Mouse (Mus musculus) CD4-positive naive resting alpha-beta T cell, adult 76 days (primary cell): ENCODE data around the gene Ifna1. TPM values are rescaled to one million over a fixed set of nuclear protein-coding genes. Genes with fewer than 3 reads are reported as not detected.

Experiments used
- total RNA-seq: library from RNA; stranded (reverse); gene quantifications from one replicate; pipeline ENCODE4 v1.2.4, GENCODE M21; 2023

The Ifna1 gene
- total RNA-seq = not detected

DNA sequence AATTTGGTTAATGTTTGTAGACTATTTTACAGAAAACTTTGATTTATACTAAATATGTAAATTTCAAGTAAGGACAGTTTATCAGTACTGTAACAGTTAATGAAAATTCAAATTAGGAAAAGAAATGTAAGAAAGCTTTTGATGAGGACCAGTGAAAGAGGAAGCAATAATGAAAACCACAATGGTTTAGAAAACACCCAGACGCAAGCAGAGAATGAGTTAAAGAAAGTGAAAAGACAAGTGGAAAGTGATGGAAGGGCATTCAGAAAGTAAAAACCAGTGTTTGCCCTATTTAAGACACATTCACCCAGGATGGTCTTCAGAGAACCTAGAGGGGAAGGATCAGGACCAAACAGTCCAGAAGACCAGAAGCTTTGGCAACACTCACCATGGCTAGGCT is at the start of gene Ifna1:
Gene Ifna1 (plus strand): TSS at position 390 of the 400 bp plus-strand sequence.

DNA sequence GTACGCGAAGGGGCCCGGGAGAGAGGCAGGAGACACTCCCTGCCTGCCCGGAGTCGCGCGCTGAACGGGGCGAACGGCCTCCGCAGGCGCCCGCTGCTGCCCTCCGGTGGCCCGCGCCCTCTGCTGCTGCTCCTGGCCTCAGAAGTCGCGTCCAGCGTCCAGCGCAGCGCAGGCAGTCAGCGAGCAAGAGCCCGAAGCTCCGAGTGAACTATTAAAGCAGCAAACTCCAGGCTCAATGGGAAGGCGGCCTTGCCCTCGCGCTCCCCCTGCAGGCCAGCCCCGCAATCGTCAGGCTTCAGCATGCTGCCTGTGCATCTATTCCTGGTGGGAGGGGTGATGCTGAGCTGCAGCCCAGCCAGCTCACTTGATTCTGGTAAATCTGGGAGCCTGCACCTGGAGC is 46.9 kb upstream of the Ifna1 start, which contains the start of gene Gm13287:
Gene Gm13287 (plus strand): TSS at position 301 of the 400 bp plus-strand sequence.

DNA sequence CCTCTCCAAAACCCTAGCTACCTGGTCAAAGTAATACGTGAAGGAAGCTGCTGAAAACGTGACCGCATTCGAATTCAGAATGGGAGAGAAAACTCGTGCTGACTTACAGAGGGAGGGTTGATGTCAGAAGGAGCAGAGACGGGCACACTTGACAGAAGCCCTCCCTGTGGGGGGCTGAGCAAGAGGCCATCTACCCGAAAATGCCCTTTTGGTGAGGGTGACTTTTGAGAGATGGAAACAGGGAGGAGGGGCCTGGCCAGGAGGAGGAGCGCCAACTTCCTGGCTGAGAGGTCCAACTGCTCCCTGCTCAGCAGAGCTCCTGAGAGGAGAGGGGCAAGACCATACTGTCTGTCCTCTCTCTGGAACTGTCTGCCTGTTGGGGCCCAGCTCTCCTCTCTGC is 44.7 kb upstream of the Ifna1 start, which contains the start of gene Gm13288:
Gene Gm13288 (plus strand): TSS at position 301 of the 400 bp plus-strand sequence.

DNA sequence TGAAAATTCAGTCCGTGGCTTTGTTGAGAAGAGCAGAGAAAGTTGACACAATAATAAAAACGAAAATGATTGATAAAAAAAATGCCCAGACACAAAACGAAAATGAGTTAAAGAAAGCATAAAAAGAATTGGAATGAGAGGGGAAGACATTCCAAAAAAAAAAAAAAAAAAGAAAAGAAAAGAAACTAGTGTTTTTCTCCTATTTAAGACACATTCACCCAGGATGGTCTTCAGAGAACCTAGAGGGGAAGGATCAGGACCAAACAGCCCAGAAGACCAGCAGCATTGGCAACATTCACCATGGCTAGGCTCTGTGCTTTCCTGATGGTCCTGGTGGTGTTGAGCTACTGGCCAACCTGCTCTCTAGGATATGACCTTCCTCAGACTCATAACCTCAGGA is 34.0 kb upstream of the Ifna1 start, which contains the start of gene Ifna7:
Gene Ifna7 (plus strand): TSS at position 301 of the 400 bp plus-strand sequence.

DNA sequence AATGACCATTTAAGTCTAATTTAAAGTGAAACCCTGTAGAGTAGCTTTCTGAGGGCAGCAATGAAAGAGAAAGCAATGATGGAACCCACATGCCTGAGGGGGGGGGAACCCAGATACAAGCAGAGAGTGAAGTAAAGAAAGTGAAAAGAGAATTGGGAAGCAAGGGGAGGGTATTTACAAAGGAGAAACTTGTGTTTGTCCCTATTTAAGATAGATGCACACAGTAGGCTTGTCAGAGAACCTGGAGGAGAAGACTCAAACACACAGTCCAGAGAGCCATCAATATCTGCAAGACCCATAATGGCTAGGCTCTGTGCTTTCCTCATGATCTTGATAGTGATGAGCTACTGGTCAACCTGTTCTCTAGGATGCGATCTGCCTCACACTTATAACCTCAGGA is 30.2 kb upstream of the Ifna1 start, which contains the start of gene Ifna11:
Gene Ifna11 (plus strand): TSS at position 301 of the 400 bp plus-strand sequence.

DNA sequence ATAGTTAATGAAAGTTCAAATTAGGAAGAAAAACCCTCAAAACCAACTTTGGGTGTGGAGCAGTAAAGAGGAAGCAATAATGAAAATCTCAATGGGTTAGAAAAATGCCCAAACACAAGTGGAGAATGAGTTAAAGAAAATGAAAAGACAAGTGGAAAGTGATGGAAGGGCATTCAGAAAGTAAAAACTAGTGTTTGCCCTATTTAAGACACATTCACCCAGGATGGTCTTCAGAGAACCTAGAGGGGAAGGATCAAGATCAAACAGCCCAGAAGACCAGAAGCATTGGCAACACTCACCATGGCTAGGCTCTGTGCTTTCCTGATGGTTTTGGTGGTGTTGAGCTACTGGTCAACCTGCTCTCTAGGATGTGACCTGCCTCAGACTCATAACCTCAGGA is 22.8 kb upstream of the Ifna1 start, which contains the start of gene Ifna6:
Gene Ifna6 (plus strand): TSS at position 301 of the 400 bp plus-strand sequence.

DNA sequence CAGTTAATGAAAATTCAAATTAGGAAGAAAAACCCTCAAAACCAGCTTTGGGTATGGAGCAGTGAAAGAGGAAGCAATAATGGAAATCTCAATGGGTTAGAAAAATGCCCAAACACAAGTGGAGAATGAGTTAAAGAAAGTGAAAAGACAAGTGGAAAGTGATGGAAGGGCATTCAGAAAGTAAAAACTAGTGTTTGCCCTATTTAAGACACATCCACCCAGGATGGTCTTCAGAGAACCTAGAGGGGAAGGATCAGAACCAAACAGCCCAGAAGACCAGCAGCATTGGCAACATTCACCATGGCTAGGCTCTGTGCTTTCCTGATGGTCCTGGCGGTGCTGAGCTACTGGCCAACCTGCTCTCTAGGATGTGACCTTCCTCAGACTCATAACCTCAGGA is 14.7 kb upstream of the Ifna1 start, which contains the start of gene Ifna5:
Gene Ifna5 (plus strand): TSS at position 301 of the 400 bp plus-strand sequence.

DNA sequence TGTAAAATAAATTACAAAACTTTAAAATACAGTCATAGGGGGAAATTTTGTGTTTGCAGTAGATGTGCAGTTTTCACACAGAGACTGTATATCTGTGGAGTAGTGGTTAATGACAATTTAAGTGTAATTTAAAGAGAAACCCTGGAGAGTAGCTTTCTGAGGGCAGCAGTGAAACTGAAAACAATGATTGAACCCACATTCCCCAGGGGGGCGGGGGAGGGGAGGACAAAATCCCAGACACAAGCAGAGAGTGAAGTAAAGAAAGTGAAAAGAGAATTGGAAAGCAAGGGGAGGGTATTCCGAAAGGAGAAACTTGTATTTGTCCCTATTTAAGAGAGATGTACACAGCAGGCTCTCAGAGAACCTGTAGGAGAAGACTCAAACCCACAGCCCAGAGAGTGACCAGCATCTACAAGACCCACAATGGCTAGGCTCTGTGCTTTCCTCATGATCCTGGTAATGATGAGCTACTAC is 8.4 kb upstream of the Ifna1 start, which contains the start of gene Ifna4:
Gene Ifna4 (plus strand): TSS at position 424 of the 474 bp plus-strand sequence.

DNA sequence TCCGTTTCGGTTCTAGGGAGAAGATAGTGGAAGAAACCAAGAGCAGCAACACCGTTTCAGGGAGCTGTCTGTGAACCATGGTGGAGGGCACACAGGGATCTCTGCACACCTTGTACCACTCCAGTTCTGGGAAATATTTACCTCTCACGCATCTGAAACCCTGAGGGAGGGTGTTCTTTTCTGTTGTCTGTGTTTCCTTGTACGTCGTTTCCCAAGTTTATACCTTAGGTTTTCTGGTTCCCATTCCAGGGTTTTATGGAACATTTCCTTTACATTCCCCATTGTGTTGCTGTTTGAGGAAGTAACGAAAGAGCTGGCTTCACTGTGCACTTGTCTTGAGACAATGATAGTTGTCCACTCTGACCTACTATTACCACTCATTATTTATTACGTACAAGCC is 30.2 kb downstream of the Ifna1 start, which contains the start of gene Ifne:
Gene Ifne (minus strand): TSS at position 101 of the 400 bp plus-strand sequence.

Other genes with a start within 250 kb of the Ifna1 start
- not detected for gene Ifna12, start 246.7 kb upstream of the Ifna1 start, total RNA-seq
- not detected for gene C87499, start 215.7 kb upstream of the Ifna1 start, total RNA-seq
- not detected for gene Ifna13, start 205.6 kb upstream of the Ifna1 start, total RNA-seq
- not detected for gene Ifna16, start 173.2 kb upstream of the Ifna1 start, total RNA-seq
- not detected for gene Ifna2, start 166.2 kb upstream of the Ifna1 start, total RNA-seq
- gene Ifnab, start 158.7 kb upstream of the Ifna1 start, total RNA-seq = not detected
- 2.1 TPM for gene Gm26566, start 128.3 kb upstream of the Ifna1 start, total RNA-seq
- gene Klhl9, start 127.6 kb upstream of the Ifna1 start, total RNA-seq = 46.0 TPM
- gene Gm13271, start 95.2 kb upstream of the Ifna1 start, total RNA-seq = not detected
- not detected for gene Gm13283, start 90.0 kb upstream of the Ifna1 start, total RNA-seq
- not detected for gene Gm13290, start 76.3 kb upstream of the Ifna1 start, total RNA-seq
- gene Gm13289, start 73.2 kb upstream of the Ifna1 start, total RNA-seq = not detected
- gene Gm13272, start 70.2 kb upstream of the Ifna1 start, total RNA-seq = not detected
- not detected for gene Ifnz, start 68.0 kb upstream of the Ifna1 start, total RNA-seq
- not detected for gene Gm13276, start 64.4 kb upstream of the Ifna1 start, total RNA-seq
- not detected for gene Gm13277, start 61.5 kb upstream of the Ifna1 start, total RNA-seq
- not detected for gene Gm13278, start 58.5 kb upstream of the Ifna1 start, total RNA-seq
- not detected for gene Gm13275, start 55.6 kb upstream of the Ifna1 start, total RNA-seq
- not detected for gene Gm13279, start 52.7 kb upstream of the Ifna1 start, total RNA-seq
- gene Gm13285, start 50.4 kb upstream of the Ifna1 start, total RNA-seq = not detected
- gene Gm13287, start 46.8 kb upstream of the Ifna1 start, total RNA-seq = not detected
- gene Gm13288, start 44.6 kb upstream of the Ifna1 start, total RNA-seq = not detected
- gene Ifna7, start 33.9 kb upstream of the Ifna1 start, total RNA-seq = not detected
- gene Ifna11, start 30.1 kb upstream of the Ifna1 start, total RNA-seq = not detected
- not detected for gene Ifna6, start 22.7 kb upstream of the Ifna1 start, total RNA-seq
- not detected for gene Ifna5, start 14.6 kb upstream of the Ifna1 start, total RNA-seq
- not detected for gene Ifna4, start 8.2 kb upstream of the Ifna1 start, total RNA-seq
- not detected for gene Ifne, start 30.1 kb downstream of the Ifna1 start, total RNA-seq